Mouse (Mus musculus): Measurements from ENCODE around the gene Tppp.

DNA sequence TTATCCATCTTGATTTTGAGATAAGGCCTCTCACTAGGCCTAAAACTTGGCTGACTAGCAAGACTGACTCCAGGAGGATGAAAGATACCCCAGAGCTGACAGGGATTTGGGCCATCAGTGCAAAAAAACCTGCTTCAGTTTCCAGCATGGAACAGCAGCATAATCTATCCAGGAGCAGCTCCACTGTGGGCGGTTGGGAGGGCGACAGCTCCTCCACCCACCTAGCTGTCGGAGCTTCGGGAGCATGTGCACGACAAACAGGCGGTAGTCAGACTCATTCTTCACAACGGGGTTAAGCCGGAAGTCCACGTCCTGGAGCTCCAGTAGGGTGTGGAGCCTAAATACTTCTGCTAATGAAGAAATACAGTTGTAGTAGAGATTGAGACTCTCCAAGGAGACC, 48.9 kb downstream of the Tppp start:
- TF ChIP-seq POLR2A (IDR thresholded peaks at IDR 0.05; ENCODE audit: control insufficient read depth, extremely low read depth, insufficient read depth, low read length, poor library complexity) (no peak), CTCF (IDR thresholded peaks at IDR 0.05; ENCODE audit: borderline replicate concordance, control insufficient read depth, extremely low read depth, insufficient read depth, low read length, poor library complexity) (no peak)
